Mouse (Mus musculus) central nervous system, embryonic 14 days (tissue): Measurements from ENCODE around the gene Lce1m. TPM values are rescaled to one million over a fixed set of nuclear protein-coding genes. Genes with fewer than 3 reads are reported as not detected.

Experiments
- polyA plus RNA-seq: library from polyadenylated mRNA; depleted of rRNA; stranded (reverse); fragments of >200 nt; gene quantifications from 2 replicates; pipeline ENCODE4 v1.2.3, GENCODE M21; 2012; rRNA removed

The Lce1m gene
- not detected in 2 replicates for polyA plus RNA-seq

GRCm38 (mm10) chr3:93018960-93019359, at the start of gene Lce1m:
TSS of gene Lce1m (minus strand) at chr3:93019060.

GRCm38 (mm10) chr3:93068523-93068922, 49.7 kb upstream of the Lce1m start, which contains the start of gene Gm4858:
TSS of gene Gm4858 (plus strand) at chr3:93068823.

GRCm38 (mm10) chr3:93015460-93016104, 3.3 kb downstream of the Lce1m start, which contains the start of gene Crct1:
TSS of gene Crct1 (minus strand) at chr3:93015687.

GRCm38 (mm10) chr3:92991926-92992325, 26.9 kb downstream of the Lce1m start, which contains the start of gene Lce3f:
TSS of gene Lce3f (plus strand) at chr3:92992226.

Other genes starting within 250 kb of the Lce1m start
- not detected in 2 replicates for gene Lce1i, start 240.2 kb downstream of the Lce1m start, polyA plus RNA-seq
- gene Lce1j, start 228.5 kb downstream of the Lce1m start, polyA plus RNA-seq: not detected in 2 replicates
- gene Lce1k, start 211.2 kb downstream of the Lce1m start, polyA plus RNA-seq: not detected in 2 replicates
- gene Kprp, start 191.8 kb downstream of the Lce1m start, polyA plus RNA-seq: not detected in 2 replicates
- not detected in 2 replicates for gene Lce1l, start 167.8 kb downstream of the Lce1m start, polyA plus RNA-seq
- gene 2310050C09Rik, start 148.8 kb downstream of the Lce1m start, polyA plus RNA-seq: not detected in 2 replicates
- not detected in 2 replicates for gene Lce3a, start 92.8 kb downstream of the Lce1m start, polyA plus RNA-seq
- not detected in 2 replicates for gene Lce3b, start 86.1 kb downstream of the Lce1m start, polyA plus RNA-seq
- not detected in 2 replicates for gene Lce3c, start 74.6 kb downstream of the Lce1m start, polyA plus RNA-seq
- gene Lce3d, start 61.7 kb downstream of the Lce1m start, polyA plus RNA-seq: not detected in 2 replicates
- gene Lce3e, start 52.0 kb downstream of the Lce1m start, polyA plus RNA-seq: not detected in 2 replicates
- gene Lce3f, start 26.8 kb downstream of the Lce1m start, polyA plus RNA-seq: not detected in 2 replicates
- gene Crct1, start 3.4 kb downstream of the Lce1m start, polyA plus RNA-seq: 0.37 and 0.51 TPM in 2 replicates
- not detected in 2 replicates for gene Gm4858, start 49.8 kb upstream of the Lce1m start, polyA plus RNA-seq
- not detected in 2 replicates for gene Crnn, start 125.7 kb upstream of the Lce1m start, polyA plus RNA-seq
- not detected in 2 replicates for gene Flg2, start 178.2 kb upstream of the Lce1m start, polyA plus RNA-seq